8 mouse cellular contexts compared by ENCODE assay signal in the genomic region with DNA sequence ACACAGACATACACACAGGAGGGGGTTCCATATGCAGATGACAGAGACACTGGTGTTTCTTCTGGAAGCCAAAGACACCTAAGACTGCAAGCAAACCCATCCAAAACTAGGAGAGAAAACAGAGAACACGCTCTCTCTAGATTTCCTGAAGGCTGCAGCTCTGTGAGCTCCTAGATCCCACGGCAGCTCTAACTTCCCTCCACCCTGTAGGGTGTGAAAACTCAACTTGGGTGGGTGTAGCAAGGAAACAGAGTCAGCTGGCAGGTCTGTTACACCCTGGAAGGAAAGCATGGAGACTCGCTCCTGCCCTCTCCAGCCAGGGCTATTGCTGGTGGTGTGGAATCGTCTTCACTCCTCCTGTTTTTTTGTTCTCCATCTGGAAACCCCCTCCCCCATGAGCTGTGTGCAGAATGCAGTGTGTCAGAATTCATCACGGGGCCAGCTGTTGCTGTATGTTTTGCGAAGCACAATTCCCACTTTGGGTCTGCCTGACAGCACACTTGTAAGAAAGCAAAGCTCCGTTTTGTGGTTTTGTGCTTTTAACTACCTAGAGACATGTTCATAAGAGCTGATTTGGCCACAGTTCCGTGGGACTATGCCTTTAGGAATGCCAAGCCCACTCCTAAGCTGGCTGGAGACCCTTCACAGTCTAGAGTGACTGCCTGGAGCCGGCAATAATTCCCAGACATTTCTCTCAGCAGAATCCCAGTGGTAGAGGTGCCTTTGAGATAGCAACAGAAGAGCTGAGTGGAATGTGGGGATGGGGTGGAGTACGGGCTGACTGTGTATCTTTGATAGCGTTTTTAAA. TPM values are rescaled to one million over a fixed set of nuclear protein-coding genes. Genes with fewer than 3 reads are reported as not detected.
DNase-seq lines count a peak whose midpoint lies in the region; ATAC-seq and TF ChIP-seq lines count a peak whose summit lies in the region.

No protein-coding gene starts in this region.

- H3K27me3 ChIP-seq in heart, embryonic 15.5 days: no peaks in the 10 kb centered on the region
- H3K27me3 ChIP-seq in hindbrain, embryonic 15.5 days: no peaks in the 10 kb centered on the region
- H3K27me3 ChIP-seq in midbrain, embryonic 15.5 days (replicated peaks): no peaks in the 10 kb centered on the region

- no peak for TF ChIP-seq POLR2A in cortical plate, adult 2 months (IDR thresholded peaks at IDR 0.05; ENCODE audit: extremely low read depth, insufficient read depth, low read length)

- DNase-seq in heart, postnatal 25 days (ENCODE audit: low spot score): no peak
- DNase-seq in cerebellum, adult 9-10 months: no peak
- no peak for DNase-seq in testis, postnatal 14 days (ENCODE audit: low spot score)
- no peak for DNase-seq in MN1 (ENCODE audit: low spot score)

- no peaks in the 10 kb centered on the region for H3K9me3 ChIP-seq in heart, embryonic 15.5 days (replicated peaks)
- H3K9me3 ChIP-seq in hindbrain, embryonic 15.5 days: no peaks in the 10 kb centered on the region
- no peaks in the 10 kb centered on the region for H3K9me3 ChIP-seq in midbrain, embryonic 15.5 days

- peaks cover 22% of the 10 kb centered on the region for H3K4me1 ChIP-seq in heart, embryonic 15.5 days (replicated peaks)
- peaks cover 7% of the 10 kb centered on the region for H3K4me1 ChIP-seq in cortical plate, adult 2 months (ENCODE audit: control insufficient read depth, insufficient read depth, low read length)
- H3K4me1 ChIP-seq in hindbrain, embryonic 15.5 days (replicated peaks): peaks cover 24% of the 10 kb centered on the region
- H3K4me1 ChIP-seq in midbrain, embryonic 15.5 days: peaks cover 25% of the 10 kb centered on the region

- peak overlapping the region; percentile 64 for H3K27ac ChIP-seq in heart, embryonic 15.5 days
- H3K27ac ChIP-seq in cortical plate, adult 2 months (ENCODE audit: insufficient read depth, low read length): peak overlapping the region; percentile 17; the same call in 1 of the 2 replicates
- peak overlapping the region; percentile 65 for H3K27ac ChIP-seq in hindbrain, embryonic 15.5 days (replicated peaks)
- H3K27ac ChIP-seq in midbrain, embryonic 15.5 days: peak overlapping the region; percentile 31; the same call in 1 of the 2 replicates

- no peaks in the 10 kb centered on the region for H3K36me3 ChIP-seq in heart, embryonic 15.5 days
- no peaks in the 10 kb centered on the region for H3K36me3 ChIP-seq in hindbrain, embryonic 15.5 days
- no peaks in the 10 kb centered on the region for H3K36me3 ChIP-seq in midbrain, embryonic 15.5 days (replicated peaks)

- H3K4me2 ChIP-seq in heart, embryonic 15.5 days: peak overlapping the region; percentile 70
- peak overlapping the region; percentile 47 for H3K4me2 ChIP-seq in hindbrain, embryonic 15.5 days
- peak overlapping the region; percentile 33 for H3K4me2 ChIP-seq in midbrain, embryonic 15.5 days

- peak overlapping the region; percentile 43 for H3K4me3 ChIP-seq in heart, embryonic 15.5 days
- H3K4me3 ChIP-seq in cortical plate, adult 2 months (ENCODE audit: insufficient read depth, low read length): no peak overlapping the region
- H3K4me3 ChIP-seq in hindbrain, embryonic 15.5 days: peak overlapping the region; percentile 20; the same call in 1 of the 2 replicates
- H3K4me3 ChIP-seq in midbrain, embryonic 15.5 days: peak overlapping the region; percentile 3; the same call in 1 of the 2 replicates

- WGBS in heart, embryonic 15.5 days: 21% methylated on average over 11 of the region's 11 CpGs
- WGBS in hindbrain, embryonic 15.5 days: 27% methylated on average over 11 of the region's 11 CpGs
- 24% methylated on average over 11 of the region's 11 CpGs for WGBS in midbrain, embryonic 15.5 days

- intact Hi-C loops in heart, postnatal 25 days (cut with DNase I): loop anchor here (5.0 kb wide), 1 partner anchor 174 kb away; a partner anchor contains a TSS

- peak overlapping the region; percentile 20; the same call in 1 of the 2 replicates for H3K9ac ChIP-seq in heart, embryonic 15.5 days
- H3K9ac ChIP-seq in hindbrain, embryonic 15.5 days: no peak overlapping the region
- peak overlapping the region; percentile 13; the same call in 1 of the 2 replicates for H3K9ac ChIP-seq in midbrain, embryonic 15.5 days

- TF ChIP-seq CTCF in cortical plate, adult 2 months (IDR thresholded peaks at IDR 0.05; ENCODE audit: extremely low read depth, insufficient read depth, low read length): no peak

- peak; percentile 20; the same call in 1 of the 2 replicates for ATAC-seq in heart, embryonic 15.5 days (replicated peaks; ENCODE audit: insufficient number of reproducible peaks, insufficient read depth, low FRiP score, low read depth)
- ATAC-seq in hindbrain, embryonic 15.5 days (ENCODE audit: low FRiP score, low read depth): peak; percentile 21; the same call in 1 of the 2 replicates
- peak; percentile 5; the same call in 1 of the 2 replicates for ATAC-seq in midbrain, embryonic 15.5 days (replicated peaks)

RNA-seq across cellular contexts. Expression of a gene that starts 11.7 kb away (rescaled TPM):
- polyA plus RNA-seq in heart, embryonic 15.5 days (2015; fragmentation: Nextera tagmentation; extraction: Ambion mirVana): 11.5 and 13.3 TPM in 2 replicates
- total RNA-seq in heart, postnatal 25 days (2021): under 1 TPM; 0.39 to 0.62 TPM
- 34.4 and 34.5 TPM in 2 replicates for polyA plus RNA-seq in cortical plate, adult 2 months (2012; rRNA removed)
- 40.5 and 41.0 TPM in 2 replicates for polyA plus RNA-seq in hindbrain, embryonic 15.5 days (2015; fragmentation: Nextera tagmentation; extraction: Ambion mirVana)
- polyA plus RNA-seq in midbrain, embryonic 15.5 days (2015; fragmentation: Nextera tagmentation; extraction: Ambion mirVana): 54.4 and 57.0 TPM in 2 replicates
